Mouse (Mus musculus): Measurements from ENCODE around the gene Bcl2a1d.
"Not testable (repeated sequence)": the region's sequence is repeated elsewhere in the genome, so short reads cannot be mapped to it uniquely, and the experiment has no call there.

DNA sequence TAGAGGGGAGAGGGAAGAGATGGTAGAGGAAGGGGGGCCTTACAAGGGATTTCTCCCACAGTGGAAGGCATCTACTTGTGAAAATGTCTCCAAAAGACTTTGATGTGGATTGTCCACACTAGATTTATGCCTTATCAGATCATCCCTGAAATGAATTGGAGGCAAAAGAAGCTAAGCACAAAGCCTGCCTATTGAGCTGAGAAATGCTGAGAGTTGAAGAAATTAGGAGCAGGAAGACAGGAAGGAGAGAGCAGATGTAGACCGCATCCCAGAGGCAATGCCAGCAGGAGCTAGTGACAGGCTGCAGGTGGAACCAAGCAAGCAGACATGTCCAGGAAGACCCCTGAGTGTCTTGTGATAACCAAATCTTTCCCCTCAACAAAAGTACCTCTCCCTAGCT, 45.0 kb downstream of the Bcl2a1d start:
- TF ChIP-seq POLR2A, CTCF (IDR thresholded peaks at IDR 0.05; ENCODE audit: extremely low read depth, insufficient read depth, low read length): not testable (repeated sequence)

Data from cortical plate, adult 2 months (tissue).